Mouse (Mus musculus): ENCODE results near the gene Brinp3.
"Not testable (repeated sequence)": the region's sequence is repeated elsewhere in the genome, so short reads cannot be mapped to it uniquely, and the experiment has no call there.

The Brinp3 gene

GRCm38 (mm10) chr1:146494681-146495331 is at the start of gene Brinp3:
Gene Brinp3 (plus strand): TSS chr1:146494760.
- in situ Hi-C loops (cut with MboI, MseI): no loop called here

DNA sequence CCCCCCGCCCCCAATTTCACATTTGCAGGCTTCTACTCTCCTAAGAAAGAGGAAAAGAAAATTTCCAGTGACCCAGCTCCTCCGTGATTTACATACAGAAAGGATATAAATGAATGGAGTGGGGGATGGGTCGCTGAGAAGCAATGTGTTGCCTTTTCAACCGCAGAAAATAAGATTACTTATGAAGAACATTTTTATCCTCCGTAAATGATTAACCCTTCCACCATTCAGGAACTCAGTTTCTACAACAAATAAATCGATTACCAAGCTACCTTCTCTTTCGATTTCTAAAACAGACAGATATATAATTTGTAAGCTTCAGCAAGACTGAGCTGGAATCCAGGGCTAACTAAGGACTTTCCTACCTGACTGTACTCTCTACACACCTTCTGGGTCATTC is 339 bp upstream of the Brinp3 start:
- in situ Hi-C loops (cut with MboI, MseI): no loop called here

- in situ Hi-C loops (cut with MboI, MseI): no loop called here
Observed at GRCm38 (mm10) chr1:146495386-146495785, 826 bp downstream of the Brinp3 start.

DNA sequence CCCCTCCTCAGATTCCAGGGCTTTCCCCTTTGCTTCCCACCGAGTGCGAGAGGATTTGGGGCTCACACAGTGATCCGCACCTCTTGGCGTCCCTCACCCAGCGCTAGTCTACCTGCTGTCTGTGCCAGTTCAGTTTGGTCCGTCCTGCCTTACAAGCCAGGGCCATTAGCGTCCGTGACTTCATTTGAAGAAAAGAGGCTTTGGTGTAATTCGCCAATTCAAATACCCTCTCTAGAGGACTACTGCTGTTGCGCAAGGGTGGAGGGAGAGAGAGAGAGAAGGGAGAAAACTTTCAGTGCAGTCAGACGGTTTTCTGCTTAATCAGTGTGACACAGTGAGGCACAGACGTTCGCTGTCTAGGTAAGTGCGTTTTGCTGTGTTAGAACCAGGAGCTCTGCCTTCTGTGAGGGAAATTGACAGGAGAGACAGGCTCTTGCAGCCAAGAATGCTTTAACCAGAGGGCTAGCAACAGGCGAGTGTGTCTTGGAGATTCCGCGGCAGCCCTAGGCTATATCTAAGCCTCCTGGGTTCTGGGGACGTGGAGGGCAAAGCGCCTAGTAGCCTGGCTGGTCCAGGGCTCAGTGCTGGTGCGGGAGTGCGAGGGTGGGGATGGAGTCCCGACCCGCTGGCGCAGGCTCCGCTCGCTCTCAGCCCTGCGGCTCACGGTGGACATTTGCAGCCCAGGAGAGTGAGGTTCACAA is 3.0 kb downstream of the Brinp3 start:
- in situ Hi-C loops (cut with MboI, MseI): no loop called here

GRCm38 (mm10) chr1:146498085-146498779 is 3.7 kb downstream of the Brinp3 start:
- in situ Hi-C loops (cut with MboI, MseI): no loop called here

DNA sequence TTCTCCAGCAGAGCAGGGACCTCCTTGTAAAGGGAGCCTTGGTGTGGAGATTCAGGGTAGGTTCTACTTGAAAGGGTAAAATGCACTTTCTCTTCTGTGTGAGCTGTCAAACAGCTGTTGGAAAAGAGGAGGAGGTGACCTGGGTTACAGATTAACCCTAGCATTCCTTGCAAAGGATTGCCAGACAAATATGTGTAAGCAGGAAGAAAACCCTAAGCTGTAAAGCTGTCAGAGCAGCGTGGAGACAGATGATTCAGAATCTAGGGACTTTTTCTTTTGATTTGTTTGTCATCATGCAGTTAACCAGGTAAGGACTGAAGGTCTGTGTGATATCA is 4.2 kb downstream of the Brinp3 start:
- in situ Hi-C loops (cut with MboI, MseI): no loop called here

DNA sequence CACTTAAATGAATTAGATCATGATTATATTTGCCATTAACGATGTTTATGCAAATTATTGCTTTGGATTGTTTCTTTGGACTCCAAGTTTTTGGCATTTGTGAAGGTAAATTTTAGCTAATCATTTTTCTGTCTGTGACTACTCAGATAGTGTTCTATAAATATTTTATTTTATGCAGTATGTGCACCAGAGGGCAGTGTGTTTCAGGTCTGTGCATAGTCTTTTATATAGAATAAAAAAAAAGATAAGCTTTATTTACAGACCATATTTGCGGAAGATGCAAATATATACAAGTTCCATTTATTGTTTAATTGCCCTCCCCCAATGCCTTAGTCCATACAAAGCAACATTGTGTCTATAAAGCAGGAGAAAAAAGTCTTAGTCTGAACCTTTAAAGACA is 20.8 kb downstream of the Brinp3 start:
- in situ Hi-C loops (cut with MboI, MseI): no loop called here

- in situ Hi-C loops (cut with MboI, MseI): no loop called here
Observed at GRCm38 (mm10) chr1:146523727-146524573, 29.4 kb downstream of the Brinp3 start.

- in situ Hi-C loops (cut with MboI, MseI): no loop called here
Observed at GRCm38 (mm10) chr1:146528572-146528971, 34.0 kb downstream of the Brinp3 start.

- in situ Hi-C loops (cut with MboI, MseI): loop anchor here (10.0 kb wide), 1 partner anchor 1662 kb away; no protein-coding TSS in a partner anchor
Observed at GRCm38 (mm10) chr1:146546847-146547428, 52.4 kb downstream of the Brinp3 start.

DNA sequence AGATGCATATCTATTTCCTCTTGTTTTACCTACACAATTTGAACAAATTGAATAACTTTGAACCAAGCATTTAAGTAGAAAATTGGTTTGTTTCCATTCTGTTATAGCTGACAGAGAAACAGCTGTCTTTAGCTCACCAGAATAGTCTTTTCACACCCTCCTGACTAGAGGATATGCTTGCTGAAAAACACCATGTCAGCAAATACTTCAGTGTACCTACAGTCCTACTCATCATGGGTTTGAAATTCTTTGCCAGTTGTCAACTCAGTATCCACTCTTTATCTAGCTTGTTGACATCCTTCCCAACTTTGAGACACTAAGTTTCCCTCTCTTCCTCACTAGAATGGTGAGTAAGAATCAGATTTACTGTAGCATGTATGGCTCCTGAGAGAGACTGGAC is 62.4 kb downstream of the Brinp3 start:
- in situ Hi-C loops (cut with MboI, MseI): no loop called here

- in situ Hi-C loops (cut with MboI, MseI): no loop called here
Observed at GRCm38 (mm10) chr1:146562144-146562543, 67.6 kb downstream of the Brinp3 start.

- in situ Hi-C loops (cut with MboI, MseI): no loop called here
Observed at GRCm38 (mm10) chr1:146584181-146584580, 89.6 kb downstream of the Brinp3 start.

GRCm38 (mm10) chr1:146632895-146633294 is 138.3 kb downstream of the Brinp3 start:
- in situ Hi-C loops (cut with MboI, MseI): no loop called here

DNA sequence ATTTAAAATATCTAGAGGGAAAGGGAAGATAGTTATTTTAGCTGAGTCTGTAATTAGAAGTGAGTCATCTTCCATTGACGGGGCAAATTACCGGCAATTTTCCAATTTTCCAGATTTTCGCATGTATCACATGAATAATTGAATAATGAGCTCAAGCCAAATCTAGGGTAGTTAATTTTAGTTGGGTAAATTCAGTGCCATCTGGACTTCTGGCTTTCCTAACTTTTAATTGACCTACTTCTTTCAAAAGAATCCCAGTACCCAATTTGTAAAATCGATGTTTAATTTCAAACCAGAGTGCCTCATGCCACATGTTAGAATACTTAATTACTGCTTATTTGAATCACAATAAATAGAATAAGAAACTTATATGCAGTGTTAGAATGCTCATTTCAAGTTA is 162.7 kb downstream of the Brinp3 start:
- in situ Hi-C loops (cut with MboI, MseI): no loop called here

DNA sequence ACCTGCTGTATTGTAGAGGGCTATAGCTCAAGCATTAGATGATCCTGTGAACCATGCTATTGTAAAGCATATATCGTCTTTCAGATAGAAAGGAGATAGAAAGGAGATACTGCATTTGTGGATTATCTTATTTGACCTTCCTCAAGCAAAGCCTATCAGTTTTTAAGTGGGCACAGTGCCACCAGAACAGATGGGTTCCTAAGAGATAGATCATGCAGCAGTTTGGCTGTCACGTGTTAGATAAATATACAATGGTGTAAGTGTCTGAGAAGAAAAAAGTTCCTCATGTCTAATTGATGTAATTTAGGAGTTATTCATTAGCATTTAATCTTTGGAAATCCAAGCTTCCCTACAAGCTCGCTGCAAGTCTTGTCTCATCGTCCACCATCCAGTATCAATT is 206.2 kb downstream of the Brinp3 start:
- in situ Hi-C loops (cut with MboI, MseI): no loop called here

DNA sequence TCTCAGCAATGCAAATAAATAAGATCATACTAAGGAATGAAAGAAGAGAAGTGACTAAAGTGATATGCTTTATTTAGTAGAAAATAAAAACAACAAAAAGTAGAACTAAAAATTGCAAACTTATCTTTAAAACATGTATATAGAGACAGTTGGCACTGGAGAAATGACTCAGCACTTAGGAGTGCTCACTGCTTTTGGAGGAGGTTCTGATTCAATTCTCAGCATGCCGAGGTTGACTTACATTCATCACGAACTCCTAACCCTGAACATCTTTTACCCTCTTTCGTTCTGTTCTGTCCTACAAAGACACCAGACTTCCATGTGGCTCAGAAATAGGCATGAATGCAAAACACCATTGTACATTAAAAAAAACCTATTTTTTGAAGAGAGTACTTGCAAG is 225.0 kb downstream of the Brinp3 start:
- in situ Hi-C loops (cut with MboI, MseI): no loop called here

GRCm38 (mm10) chr1:146724784-146725513 is 230.4 kb downstream of the Brinp3 start:
- in situ Hi-C loops (cut with MboI, MseI): not testable (repeated sequence)

DNA sequence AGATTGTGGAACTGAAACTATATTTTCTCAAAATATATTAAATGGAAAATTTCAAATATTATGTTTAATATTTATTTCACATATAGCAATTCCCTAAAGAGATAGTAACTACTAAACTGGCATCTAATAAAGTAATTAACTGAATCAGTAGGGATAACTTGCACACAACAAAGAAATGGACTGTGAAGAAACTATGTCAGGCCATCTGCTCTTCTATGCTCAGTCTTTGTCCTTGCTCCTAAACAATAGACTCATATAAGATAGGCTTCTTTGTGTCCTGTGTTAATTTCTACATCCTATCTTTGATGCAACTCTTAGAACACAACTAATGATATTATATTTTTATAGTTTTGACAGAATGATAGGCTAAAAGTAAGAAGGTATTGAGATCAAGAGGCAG is 256.5 kb downstream of the Brinp3 start:
- in situ Hi-C loops (cut with MboI, MseI): no loop called here

GRCm38 (mm10) chr1:146783259-146783658 is 288.7 kb downstream of the Brinp3 start:
- in situ Hi-C loops (cut with MboI, MseI): no loop called here

DNA sequence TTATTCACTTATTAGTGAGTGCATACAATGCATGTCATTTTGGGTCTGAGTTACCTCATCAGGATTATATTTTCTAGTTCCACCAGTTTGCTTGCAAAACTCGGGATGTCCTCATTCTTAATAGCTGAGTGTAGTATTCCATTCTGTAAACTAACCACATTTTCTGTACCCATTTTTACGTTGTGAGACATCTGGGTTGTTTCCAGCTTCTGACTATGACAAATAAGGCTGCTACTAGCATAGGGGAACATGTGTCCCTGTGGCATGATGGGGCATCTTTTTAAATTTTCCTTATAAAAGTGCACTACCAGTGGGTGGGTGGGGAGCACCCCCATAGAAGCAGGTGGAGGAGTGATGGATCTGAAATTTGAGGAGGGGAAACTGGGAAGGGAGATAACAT is 292.7 kb downstream of the Brinp3 start:
- in situ Hi-C loops (cut with MboI, MseI): no loop called here

Data from T-helper 2 cell (primary cell).